Mouse (Mus musculus): Measurements from ENCODE around the gene Trpv5.

Gene Trpv5

DNA sequence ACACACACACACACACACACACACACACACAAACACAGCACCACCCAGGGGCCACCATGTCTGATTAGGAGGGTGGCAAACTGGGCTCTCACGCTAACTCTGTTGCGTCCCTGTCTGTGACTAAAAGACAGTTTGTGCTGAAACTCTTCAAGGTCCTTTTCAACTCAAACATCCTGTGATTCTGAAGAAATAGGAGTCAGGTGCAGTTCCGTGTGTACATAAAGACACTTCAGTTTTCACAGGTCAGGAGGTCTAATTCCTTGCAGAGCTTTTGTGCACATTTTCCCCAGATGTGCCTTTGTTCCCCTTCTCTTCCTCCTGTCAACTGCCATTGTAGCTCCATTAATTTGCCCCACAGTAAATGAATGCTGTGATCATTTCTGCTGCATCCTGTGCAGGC, 40.1 kb downstream of the Trpv5 start:
- peak; percentile 18 for DNase-seq (ENCODE audit: low spot score)

DNA sequence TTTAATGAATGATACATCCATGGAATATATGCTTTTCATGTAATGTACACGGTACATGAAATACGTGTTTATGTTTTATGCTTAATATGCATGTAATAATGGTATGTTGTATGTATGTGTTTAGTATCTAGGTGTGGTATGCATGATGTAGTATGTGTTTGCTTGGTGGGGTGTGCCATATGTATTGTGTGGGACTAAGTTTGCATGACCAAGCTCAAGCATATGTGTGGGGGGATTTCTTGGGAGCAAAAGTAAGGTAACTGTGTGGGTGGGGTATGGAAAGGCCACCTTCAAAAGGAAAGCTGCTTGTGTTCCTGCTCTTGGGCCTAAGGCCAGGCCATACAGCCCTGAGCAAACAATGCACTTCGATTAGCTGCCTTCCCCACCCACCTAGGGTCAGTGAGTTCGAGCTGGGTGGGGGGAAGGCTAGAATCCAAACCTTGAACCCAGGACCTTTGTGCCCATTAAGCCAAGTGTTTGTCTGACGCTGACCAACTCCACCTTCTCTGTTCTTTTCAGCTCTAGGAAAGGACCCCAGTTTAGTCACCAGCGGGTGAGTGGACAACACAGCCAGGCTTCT, 42.6 kb downstream of the Trpv5 start:
- DNase-seq (ENCODE audit: low spot score): no peak

DNA sequence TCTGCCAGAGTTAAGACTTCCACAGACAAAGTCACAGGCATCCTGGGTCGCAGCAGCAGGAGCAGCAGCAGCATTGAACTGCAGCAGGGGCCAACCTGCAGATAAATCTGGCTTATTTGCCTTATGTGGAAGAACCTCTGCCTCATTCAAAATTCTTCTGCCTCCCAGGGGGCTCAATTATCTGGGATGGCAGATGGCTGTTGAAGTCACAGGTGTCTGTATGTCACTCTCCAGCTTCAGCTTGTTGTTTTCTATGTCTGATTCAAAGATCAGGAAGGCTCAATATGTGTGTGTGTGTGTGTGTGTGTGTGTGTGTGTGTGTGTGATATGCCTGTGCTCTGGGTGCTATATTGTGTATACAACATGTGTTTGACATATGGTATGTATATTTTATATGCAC, 43.2 kb downstream of the Trpv5 start:
- DNase-seq (ENCODE audit: low spot score): no peak

DNA sequence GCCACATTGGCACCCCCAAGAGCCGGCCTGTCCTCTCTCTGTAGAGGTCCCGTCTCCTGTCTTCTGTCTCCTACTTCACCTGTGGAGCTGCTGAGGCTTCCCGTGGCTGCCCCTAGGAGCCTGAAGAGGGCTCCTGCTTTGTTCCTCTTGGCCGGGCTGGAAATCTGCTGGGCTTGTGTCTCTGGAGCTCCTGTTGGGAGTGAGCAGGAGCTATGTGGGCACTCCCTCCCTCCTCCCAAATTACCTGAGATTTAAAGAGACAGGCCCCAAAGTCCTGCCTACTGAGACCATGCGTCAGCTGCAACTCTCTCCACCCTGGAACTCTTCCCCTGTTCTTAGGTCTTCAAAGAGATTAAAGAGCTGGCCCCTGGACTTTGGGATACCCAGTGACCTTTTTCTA, 44.4 kb downstream of the Trpv5 start, which contains the start of gene Trpv6:
Gene Trpv6 (minus strand): TSS at position 228 of the 400 bp plus-strand sequence.
- DNase-seq (ENCODE audit: low spot score): no peak

DNA sequence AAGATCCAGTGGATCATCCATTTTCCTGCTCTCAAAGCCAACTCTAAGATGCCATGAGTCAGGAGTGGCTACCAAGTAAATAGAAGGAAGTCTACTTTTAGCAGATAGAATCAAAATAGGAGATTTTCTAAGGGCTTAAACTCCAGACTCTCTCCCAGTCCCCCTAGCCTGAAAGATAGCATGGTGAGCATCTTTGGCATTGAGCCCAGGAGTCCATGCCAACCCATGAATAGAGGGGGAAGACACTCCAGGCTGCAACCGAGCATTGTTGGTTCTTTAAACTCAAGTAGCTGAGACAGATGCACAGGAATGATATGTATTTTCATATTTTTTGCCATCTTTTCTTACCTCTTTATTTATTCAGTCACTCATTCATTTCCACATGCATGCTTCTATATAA, 45.4 kb downstream of the Trpv5 start:
- no peak for DNase-seq (ENCODE audit: low spot score)

DNA sequence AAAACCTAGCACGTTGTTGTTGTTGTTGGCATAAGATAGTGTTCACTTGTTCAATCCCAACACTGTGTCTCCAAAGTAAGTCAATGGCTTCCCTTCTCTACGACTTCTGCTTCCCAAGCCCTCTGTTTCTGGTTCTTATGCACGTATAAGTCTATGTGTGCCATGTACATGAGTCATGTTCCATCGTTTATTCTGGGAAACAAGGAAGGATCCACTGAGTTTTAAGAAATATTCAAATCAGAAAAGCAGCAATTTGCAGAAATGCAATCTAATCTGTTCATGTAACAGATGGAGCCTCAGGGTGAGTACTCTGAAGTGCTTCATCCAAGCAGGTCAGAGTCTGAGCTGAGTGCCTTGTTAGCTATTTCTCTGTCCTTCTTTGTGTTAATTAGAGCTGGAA, 49.0 kb downstream of the Trpv5 start:
- DNase-seq (ENCODE audit: low spot score): no peak

DNA sequence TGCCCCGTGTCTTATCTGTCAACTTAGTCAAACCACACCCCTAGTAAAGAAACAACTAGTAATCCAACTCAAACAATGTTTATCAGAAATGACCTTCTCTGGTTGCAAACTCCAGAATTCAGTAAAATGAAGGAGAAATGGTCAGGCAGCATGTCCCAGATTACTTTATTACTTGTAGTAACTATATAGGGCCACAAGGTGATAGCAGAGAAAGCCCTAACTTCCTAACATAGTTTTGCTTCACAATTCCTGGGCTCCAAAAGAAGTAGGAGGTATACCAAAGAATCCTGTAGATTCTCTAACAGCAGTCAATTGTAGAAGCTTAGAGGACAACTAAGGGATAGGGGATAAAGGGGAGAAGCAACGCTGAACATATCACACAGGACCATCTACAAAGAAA, 49.8 kb downstream of the Trpv5 start:
- DNase-seq (ENCODE audit: low spot score): no peak

DNA sequence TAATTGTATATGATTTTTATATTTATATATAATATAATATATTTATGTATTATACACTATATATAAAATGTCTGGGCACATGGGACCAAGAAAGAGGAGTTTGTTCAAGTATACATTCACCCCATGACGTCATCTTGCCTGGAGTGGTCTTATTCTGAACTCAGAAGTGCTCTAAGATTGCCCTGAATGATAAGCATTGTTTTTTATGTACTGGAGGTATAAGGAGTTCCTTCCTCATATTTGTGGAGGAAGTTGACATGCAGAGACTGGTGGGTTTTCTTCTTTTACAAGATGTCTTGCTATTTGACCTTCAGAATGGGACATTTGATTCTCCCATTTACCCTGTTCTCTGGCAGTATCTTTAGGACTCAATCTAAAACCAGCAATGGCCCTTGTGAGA, 52.4 kb downstream of the Trpv5 start:
- DNase-seq (ENCODE audit: low spot score): no peak

DNA sequence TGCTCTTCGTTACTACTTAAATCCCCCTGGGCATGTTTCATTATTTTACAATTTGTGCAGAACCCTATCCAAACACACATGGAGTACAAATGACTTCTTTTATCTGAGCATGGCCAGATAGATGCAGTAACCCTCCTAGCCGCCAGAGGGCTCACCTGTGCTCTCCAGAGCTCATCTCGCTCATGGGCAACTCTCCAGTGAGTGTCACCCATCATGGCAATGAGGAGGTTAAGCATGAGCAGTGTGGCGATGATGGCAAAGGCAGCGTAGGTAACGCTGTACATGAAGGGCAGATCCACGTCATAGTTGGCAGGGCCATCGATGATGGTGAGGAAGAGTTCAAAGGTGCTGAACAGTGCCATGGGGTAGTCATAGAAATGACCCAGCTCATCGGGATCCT, 57.9 kb downstream of the Trpv5 start:
- peak; percentile 22 for DNase-seq (ENCODE audit: low spot score)

DNA sequence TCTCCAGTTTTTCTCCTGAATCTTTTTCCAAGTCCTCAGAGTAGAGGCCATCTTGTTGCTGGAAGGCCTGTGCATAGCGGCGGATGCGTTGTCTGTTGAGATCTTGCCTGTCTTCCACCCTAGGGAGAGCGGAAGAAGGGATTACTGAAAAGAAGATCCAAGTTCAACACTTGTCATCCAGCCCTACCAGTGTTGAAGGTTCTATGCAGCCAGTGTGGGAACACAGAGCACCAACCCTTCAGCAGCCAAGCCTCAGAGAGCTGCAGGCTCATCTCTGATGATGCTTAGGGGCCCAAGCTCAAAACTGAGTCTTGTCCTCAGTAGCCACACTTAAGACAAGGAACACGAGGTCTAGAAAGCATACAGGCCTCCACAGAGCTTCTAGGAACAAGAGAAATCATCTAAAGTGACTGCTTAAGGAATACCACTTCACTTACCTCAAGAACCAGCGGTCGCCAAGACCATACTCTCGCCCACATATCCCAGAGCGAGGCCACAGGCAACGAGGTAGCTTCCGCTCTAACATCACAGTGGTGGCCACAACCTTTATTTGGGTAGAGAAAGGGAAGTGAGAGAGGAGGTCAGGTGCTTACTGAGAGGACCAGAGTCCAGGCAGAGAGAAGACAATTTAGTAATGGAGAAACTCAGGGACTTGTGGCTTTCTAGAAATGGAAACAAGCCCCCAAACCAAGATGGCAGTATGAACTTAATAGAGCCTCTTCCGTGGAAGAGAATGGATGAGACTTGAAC, 59.2 kb downstream of the Trpv5 start:
- DNase-seq (ENCODE audit: low spot score): no peak

DNA sequence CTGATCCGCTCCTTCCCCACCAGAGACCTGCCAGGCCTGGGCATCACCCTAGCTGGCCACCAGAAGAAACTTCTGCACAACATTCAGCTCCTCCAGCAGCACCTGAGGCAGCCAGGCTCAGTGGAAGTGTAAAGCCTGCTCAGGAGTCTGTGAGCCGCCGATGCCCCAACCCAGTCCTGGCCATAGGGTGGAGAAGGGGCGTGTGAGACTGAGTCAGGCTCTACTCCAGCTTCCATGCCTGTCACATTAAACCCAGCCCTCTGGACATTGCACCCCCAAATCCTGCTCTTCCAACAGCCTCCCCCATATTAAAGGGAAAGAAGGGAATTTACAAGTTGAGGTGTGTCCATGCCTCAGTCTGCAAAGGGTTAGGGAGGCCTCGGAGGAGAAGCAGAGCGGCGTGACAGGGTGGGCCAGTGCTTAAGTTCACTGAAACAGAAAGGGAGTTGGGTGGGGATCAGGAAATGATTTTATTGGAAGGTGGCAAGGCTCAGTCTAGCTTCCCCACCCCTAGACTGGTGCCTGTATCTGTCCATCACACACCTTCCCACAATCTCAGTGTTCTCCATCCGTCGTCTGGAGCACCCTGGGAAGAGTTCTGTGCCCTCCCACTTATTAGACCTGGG, 60.3 kb downstream of the Trpv5 start:
- DNase-seq (ENCODE audit: low spot score): no peak

DNA sequence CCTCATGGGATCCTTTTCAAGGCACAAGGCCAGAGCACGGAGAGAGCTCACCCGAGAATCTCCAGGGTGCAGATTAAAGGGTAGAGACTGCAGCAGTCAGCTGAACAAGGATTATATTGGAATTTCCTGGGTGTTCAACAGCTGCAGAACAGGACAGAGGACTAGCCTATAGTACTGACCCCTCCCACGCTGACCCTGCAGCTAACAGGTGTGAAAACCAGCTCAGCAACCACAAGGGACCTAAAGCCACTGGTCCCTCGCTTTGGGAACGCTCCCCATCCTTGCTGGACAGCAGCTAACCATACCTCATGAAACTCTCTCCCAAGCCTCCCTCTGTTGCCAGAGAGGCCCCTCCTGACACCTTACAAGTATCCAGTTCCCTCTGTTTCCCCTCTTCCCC, 72.9 kb downstream of the Trpv5 start:
- DNase-seq (ENCODE audit: low spot score): no peak

DNA sequence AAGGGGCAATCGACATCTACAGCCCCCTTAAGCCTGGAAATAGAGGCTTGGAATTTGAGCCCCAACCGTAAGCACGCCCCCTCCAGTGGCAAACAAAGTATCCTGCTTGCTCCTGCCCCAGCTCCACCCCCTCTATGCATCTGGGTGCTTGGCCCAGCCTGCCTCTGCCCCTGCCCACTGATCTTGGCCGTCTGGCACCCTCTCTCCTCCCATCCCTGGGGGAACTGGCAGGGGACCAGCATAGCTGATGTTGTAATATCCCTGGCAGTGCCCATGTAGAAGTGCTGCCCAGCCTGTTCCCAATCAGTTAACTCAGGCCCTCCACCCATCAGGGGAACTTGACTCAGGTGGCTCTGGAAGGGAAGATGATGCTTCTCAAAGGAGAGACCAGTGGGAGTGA, 74.4 kb downstream of the Trpv5 start:
- DNase-seq (ENCODE audit: low spot score): peak; percentile 9

DNA sequence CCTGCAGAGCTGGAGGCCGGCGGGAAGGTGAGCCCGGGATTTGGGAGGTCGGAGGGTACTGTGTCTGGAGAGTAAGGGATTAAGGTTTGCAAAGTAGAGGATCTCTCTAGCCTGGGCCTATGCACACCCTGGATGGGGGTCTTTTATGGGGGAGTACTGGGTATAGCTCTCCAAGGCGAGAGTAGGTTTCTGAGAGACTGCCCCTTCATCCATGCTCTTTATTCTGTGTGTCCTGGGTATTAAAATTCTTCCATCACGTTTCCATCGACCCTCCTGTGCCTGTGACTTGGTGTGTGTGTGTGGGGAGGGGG, 74.8 kb downstream of the Trpv5 start:
- no peak for DNase-seq (ENCODE audit: low spot score)

DNA sequence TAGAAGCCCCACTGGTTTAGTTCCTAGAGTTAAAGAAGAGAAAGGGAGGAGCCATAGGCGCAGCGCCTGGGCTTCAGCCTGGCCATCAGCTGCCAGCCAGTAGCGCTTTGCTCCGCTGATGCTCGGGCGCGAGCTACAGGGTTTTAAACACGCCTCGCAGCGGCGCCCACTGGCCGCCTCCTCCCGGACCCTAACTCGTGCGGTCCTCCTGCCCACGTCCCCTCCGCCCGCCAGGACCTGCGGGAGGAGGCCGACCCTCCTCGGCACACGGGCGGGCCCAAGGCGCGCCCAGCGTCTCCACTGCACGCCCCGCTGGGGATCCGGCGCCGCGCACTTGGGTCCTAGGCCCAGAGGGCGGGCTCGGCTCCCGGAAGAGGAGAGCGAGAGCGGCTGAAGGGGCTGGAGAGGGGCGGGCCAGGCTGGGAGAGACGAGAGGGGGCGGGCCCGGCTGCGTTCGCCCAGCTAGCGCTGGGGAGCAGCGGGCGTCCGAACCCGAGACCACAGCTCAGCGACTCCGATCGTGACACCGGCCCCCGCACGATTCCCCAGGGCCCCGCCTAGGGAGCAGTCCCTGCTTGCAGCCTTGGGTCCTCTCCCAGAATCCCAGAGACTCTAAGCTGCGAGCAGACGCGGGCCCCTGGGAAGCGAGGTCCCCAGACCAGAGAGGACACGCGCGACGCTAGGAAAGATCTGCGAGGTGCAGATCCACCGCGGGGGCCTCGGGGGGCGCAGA, 75.3 kb downstream of the Trpv5 start, which contains the start of gene Ephb6:
Gene Ephb6 (plus strand): TSS at position 422 of the 733 bp plus-strand sequence.
- DNase-seq (ENCODE audit: low spot score): peak; percentile 92

DNA sequence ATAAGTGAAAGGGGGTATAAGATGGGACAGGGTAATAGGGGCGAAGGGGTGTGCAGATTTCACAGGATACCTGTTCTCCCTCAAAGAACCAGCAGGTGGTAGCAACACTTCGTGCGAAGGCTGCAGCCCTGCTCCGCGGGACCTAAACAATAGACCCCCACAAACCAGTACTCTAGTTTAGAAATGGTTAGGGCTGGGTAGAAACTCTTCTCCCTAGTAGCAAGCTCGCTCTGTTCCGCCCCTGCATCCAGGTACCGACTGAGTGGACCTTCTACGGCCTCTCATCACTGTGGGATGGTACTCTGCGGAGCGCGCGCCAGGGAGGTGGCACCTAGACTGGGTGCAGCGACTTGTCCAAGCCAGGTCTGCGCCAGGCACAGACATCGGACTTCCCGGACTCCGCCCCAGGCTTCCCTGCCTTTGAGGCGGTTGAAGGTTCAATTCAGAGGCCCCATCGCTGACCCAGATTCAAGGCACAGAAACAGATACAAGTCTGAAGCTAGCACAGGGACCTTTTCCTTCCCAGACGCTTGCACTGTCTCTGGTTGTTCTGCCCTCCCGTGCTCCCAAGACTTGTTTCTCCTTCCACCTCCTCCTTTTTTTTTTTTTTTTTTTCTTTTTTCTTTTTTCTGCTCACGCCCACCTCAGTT, 76.0 kb downstream of the Trpv5 start:
- peak; percentile 87 for DNase-seq (ENCODE audit: low spot score)

Measured in embryo, embryonic 10.5 days (tissue).